Mouse (Mus musculus): Measurements from ENCODE around the gene Sec14l1.
"Not testable (repeated sequence)": the region's sequence is repeated elsewhere in the genome, so short reads cannot be mapped to it uniquely, and the experiment has no call there.

Sec14l1 gene

DNA sequence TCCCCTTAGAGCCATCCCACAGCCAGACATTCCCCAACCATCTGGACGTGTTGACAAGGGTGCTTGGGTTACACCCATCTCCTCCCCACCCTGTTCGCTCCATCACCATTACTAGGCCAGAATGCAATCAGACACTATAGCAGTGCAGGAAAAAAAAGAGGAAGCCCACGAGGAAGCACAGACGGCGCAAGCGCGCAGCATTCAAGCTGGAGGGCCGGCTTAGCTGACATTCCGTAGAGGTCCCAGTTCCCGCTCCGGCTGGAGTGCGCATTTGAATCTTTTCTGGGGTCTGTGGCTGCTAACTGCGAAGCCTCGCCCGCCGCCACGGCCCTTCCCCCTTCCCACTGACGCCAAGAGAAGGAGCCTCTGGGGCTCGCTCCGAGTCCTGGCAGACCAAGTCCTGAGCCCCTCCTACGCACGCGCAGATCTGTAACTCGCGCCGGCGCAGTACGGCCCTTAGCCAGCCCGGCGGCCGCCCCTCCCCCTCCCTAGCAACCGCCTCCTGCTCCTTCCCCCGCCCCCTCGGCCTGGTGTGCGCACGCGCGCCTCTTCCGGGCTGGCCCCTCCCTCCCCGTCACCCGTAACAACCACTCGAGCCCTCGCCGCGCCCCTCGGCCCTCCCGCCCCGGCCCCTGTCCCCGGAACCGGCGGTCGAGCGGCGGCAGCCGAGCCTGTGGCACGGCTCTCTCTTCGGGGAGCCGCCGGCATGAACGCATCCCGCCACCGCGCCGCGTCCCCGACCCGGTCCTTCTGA lies at the start of gene Sec14l1:
Gene Sec14l1 (plus strand): TSS at position 577 of the 754 bp plus-strand sequence.
- peak; percentile 100 for DNase-seq

DNA sequence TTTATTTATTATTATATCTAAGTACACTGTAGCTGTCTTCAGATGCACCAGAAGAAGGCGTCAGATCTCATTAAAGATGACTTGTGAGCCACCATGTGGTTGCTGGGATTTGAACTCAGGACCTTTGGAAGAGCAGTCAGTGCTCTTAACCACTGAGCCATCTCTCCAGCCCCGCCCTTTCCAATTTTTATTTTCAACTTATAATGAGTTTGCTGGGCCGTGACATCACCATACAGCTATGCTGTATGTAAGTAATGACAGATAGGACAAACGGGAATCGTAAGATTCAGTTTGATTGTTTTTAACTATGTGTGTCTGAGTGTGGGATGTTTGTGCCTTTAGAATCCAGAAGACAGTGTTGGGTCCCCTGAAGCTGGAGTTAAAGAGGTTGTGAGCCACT lies 49.4 kb upstream of the Sec14l1 start:
- DNase-seq = not testable (repeated sequence)

DNA sequence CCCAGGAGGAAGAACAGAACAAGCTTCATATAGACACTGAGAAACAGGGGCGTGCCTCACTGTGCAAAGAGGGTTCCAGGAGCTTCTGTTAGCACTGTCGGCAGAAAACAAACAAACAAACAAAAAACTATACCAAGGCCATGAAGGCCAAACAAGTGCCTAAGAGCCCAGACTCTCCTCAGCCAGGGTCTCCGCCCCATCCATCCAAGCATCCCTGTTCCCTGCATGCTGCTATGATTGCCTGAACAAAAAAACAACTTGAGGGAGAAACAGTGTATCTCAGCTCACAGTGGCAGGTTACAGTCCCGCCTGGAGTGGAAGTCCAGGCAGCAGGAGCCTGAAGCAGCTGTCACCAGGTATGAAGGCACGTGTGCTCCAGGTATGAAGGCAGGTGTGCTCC lies 48.2 kb upstream of the Sec14l1 start:
- DNase-seq = no peak

DNA sequence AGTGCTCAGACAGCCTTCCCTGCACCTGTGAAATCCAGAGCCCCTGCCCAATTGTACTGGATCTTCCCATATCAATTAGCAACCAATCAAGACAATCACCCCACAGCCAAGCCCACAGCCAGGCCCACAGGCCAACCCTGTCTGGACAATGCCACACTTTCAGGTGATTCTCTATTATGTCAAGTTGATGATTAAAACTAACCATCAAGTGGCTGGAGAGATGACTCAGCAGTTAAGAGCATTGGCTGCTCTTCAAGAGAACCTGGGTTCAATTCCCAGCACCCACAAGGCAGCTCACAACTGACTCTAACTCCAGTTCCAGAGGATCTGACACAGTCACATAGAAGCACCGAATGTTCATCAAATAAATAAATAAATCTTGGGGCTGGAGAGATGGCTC lies 46.6 kb upstream of the Sec14l1 start:
- DNase-seq = no peak

- DNase-seq = peak; percentile 50
Observed at GRCm38 (mm10) chr11:117069027-117069426, 45.9 kb upstream of the Sec14l1 start.

GRCm38 (mm10) chr11:117070711-117071110 lies 44.3 kb upstream of the Sec14l1 start:
- no peak for DNase-seq

DNA sequence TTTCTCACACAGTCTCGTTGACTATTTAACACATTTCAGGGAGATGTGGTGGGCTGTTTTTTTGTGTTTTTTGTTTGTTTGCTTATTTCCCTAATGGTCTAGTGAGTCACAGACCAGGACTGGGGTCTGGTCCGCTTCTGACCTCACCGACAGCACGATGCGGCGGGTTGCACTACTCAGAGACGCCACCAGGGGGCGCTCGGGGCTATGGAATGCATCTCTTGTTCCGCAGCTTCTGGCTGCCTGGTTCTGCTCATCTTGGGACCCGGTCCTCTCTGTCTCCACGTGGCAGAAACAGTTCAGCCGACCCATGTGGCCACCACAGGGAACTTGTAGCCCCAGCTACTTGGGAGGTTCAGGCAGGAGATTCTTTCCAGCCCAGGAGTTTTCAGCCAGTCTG lies 42.8 kb upstream of the Sec14l1 start:
- DNase-seq = peak; percentile 92

DNA sequence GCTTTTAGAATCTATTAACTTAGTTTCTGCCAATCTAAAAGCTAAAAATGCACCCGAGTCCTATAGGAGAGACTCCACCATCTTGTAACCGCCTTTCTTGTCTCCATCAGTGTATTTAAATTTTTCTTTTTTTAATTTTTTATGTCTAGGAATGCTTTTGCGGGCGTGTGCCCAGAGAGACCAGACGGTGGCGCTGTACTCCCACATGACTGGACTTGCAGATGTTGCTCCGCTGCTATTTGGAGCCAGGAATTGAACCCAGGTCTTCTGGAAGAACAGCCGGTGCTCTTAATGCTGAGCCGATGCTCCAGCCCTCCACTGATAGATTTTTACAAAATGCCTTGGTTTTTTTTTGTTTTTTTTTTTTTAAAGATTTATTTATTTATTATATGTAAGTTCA lies 41.5 kb upstream of the Sec14l1 start:
- DNase-seq = no peak

DNA sequence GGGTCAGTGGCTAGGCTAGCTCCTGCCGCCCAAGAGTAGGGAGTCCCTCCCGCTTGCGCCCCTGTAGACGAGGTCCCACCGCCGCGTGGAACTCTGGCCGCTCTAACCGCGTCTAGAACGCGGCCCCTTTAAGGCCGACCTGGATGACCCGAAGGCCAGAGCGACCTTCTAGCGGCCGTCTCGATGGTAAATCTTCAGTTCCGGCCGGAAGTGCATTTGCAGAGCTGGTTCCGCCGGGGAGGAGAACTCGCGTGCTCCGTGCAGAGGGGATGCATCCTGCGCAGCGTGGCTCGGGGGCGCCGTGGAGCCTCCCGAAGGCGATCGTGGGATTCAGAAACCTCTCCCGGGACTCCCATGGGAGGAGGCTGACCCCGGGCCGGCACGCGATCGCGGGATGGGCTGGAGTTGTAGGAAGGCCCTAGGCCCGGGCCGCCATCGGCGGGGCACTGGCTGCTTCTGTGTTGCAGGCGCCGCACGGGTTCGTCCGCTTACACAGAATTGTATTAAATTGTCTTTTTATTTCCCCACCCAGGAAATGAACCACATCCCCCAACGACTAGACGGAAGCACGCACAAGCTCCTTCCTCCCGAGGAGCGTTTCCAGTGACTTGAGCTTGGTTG lies 38.3 kb upstream of the Sec14l1 start:
- peak; percentile 92 for DNase-seq

DNA sequence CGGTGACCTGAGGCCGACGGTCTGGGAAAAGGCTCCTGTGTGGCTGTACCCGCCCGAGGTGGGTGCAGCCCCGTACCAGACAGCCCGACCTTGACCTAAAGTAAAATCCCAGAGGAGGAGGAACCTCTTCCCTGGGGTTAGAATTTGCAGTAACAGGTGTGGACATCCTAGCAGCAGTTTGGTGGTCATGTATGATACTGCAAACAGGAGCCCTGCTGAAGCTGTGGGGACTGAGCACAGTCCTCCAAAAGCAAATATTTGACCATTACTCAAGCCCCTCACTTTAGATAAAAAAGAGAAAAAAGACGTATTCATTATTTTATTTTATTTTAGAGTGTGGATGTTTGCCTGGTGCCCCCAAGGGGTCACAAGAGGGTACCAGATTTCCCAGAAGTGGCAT lies 37.7 kb upstream of the Sec14l1 start:
- no peak for DNase-seq

GRCm38 (mm10) chr11:117077902-117078301 lies 37.1 kb upstream of the Sec14l1 start:
- no peak for DNase-seq

DNA sequence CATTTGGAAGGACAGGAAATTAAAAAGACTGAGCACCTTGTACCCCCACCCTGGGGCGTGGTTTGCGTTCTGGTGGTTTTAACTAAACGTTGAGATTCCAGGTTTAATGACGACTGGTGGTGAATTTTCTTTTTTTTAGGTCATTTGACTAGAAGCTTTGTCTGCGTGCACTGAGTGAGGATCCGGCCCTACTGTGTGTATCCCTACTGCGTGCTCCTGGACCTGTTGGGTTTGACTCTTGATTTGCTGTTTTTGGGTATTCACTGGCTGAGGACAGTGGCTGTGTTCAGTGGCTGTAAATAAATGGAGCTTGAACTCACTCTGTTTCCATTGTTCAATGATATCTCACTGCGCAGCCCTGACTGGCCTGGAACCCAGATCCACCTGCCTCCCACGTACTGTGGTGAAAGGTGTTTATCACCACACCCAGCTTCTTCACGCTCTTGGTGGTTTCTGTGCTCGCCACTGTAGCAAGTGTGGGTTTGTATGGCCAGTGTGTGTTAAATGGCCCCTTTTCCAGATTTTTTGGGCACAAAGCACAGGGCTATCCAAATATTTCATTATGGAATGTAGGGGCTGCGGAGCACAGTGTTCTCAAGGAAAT lies 36.2 kb upstream of the Sec14l1 start:
- no peak for DNase-seq

DNA sequence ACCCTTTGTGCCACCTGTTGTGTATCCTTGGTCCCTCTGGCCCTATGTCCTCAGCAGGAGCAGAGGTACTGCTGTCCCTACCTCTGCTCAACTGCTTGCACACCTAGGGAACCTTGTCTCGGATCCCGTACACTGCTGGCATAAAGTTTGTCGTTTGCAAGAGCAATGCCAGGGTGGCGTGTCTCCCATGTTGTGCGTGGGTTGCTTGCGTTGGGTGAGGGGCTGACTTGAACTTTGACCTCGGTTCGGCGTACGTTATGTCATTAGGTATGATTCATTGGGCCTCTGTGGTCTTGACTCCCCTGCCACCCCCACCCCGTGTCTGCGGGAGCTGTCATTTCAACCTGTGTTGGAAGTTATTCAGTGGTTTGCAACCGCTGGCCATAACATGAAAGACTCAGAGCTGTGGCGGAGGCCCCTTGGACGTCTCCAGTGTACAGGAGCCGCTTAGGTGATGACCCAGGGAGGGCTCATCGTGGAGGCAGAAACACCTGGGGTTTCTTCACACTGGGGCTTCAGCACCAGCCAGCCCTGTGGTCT lies 35.2 kb upstream of the Sec14l1 start:
- no peak for DNase-seq

DNA sequence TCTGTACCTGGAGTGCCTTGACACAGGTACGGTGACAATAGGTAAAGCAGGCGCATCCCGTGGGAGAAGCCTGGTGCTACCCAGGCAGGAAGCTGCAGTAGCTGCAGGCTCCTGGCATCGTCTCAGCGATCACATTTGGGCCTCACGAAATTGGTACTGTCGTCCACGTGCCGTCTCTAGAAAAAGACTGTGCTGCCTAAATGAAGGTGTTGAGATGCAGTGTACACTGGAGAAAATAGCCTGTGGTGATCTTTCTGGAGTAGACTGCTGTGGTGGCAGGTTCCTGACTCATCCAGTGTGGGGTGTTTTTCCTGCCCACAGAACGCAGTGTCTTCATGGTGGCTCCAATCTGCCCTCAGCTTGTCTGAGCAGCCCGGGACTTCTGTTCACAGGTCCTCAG lies 34.8 kb upstream of the Sec14l1 start:
- no peak for DNase-seq

DNA sequence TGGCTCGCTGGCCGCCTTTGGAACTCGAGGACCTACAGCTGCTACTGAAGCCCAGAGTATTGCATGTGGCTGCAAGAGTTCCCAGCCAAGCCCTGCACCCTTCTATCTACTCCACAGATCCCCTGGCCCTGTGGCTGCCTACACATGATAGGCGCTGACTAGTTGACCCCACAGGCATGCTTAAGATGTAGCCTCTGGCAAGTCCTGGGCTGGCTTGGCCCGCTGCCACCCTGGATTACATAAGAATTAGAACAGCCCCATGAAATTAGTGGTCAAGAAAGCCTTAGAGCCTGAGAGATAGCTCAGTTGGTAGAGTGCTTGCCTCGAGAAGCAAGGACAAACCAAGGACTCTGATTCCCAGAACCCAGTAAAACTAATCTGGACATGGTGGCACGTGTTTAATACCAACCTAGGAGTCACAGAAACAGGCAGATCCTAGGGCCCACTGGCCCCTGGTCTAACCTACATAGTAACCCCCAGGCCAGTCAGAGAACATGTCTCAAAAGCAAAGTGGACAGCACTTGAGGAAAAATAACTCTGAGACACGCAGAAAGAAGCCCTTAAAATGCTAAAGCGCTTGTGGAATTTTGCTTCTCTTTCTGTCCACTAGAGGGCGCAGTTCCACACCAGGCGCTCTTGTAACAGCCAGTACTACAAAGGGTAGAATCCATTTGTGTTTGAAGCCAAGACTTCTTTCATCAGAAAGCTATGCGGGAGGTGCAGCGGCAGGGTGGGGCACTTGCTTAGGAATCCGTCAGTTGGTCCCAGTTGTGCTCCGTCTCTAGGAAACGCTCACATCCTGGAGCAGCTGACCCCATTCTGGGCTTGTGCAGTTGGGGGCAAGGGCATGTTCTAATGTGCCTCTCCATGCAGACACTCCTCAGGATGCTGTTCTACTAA lies 33.6 kb upstream of the Sec14l1 start:
- peak; percentile 85 for DNase-seq

GRCm38 (mm10) chr11:117082353-117082934 lies 32.5 kb upstream of the Sec14l1 start:
- peak; percentile 42 for DNase-seq

DNA sequence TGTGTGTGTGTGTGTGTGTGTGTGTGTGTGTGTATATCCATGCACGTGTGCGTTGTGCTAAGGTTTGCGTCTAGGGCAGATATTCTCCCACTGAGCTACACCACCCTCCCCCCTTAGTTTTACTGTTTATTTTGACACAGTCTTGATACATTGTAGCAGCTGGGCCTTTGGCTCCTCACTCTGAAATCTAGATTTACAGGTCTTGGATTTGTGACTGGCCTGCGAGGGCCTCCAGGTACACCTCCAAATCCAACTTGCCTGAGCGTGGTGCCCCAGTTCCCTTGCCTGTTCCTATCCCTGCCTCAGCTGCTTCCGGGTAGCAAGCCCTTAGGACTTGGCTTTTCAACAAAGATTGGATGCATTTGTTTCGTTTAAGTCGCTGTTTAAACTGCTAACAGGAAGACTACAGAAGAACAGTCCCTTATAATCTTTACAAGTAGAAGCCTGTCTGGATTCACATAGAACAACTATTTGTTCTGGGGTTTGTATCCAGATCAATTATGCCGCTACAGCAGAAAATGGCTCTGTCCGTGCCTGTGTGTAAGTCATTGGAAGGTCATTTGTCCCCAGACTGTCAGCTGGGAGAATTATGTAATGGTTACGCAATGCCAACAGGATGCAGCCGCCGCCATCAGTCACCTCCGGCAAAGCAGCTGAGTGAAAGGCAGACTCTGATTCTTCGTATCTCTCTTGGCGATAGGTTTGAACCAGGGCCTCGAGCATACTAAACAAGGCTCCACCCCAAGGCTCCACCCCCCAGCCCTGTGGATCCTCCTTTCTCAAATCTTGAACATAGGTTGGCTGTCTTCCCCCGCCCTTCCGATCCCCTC lies 31.7 kb upstream of the Sec14l1 start:
- peak; percentile 66 for DNase-seq

DNA sequence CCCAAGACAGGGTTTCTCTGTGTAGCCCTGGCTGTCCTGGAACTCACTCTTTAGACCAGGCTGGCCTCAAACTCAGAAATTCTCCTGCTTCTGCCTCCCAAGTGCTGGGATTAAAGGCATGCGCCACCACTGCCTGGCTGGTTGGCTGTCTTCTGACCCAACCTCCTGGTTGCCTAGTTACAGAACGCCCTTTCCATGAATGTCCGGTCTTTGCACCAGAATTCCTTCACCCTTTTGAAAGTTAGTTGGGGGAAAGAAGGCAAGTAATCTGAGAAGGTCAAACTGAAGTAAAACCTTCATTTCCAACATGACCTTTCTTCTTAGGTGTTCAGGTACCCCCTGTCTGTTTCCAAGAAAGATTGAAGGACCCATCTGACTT lies 31.1 kb upstream of the Sec14l1 start:
- DNase-seq = not testable (repeated sequence)

DNA sequence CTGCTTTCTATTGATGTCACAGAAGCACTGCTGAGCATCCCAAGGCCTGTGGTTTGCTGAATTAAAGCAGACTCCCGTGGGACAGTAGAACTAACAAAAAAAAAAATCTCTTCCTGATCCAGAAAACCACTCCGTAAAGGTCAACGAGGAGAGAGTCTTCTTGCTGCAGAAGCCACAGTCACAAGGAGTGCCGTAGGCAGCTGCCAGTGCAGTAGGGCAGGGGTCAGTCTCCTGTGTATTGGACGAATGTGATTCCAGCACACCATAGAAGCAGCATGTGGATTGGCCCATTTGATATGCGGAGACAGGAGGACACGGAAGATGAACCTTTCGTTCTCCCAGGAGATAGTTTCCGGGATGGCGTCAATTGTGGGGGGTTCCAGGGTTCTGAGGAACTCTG lies 28.8 kb upstream of the Sec14l1 start:
- DNase-seq = no peak

DNA sequence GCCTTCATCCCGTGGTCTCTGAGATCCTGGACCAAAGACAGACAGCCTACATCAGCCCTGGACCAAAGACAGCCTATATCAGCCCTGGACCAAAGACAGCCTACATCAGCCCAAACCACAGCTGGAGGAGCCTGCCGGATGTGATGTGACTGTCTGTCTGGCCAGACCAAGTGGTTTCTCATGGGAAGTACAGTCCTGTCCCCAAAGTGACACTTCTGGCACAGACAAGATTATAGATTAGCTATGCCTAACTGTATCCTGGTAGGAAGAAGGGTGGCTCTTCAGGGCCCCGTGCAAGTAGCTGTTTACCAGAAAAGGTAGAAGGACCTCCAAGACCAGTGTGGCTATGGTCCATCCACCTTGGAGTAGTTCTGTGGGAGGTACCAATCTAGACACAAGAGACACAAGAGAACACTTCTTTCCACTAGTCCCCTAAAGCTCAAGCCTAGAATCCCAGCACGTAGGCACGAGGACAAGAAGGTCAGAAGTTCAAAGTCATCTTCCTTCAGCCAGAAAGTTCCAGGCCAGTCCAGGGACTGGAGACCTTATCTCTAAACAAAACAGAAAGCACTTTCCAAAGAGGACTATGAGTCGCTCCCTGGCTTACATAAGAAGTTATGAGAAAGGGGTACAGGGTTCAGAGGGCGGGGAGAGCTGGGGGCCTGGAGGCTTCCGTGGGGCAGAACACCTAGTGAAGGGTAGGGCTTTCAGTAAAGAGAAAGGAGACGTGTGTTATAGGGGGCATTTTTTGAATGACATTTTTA lies 27.8 kb upstream of the Sec14l1 start:
- DNase-seq = peak; percentile 34

Measured in kidney, postnatal 10 days (tissue).